Mouse (Mus musculus): ENCODE results near the gene Abca4.
"Not testable (repeated sequence)": the region's sequence is repeated elsewhere in the genome, so short reads cannot be mapped to it uniquely, and the experiment has no call there.

Gene Abca4

GRCm38 (mm10) chr3:122209511-122209910, 165.3 kb downstream of the Abca4 start:
- in situ Hi-C loops (cut with MseI, MboI) = no loop called here

DNA sequence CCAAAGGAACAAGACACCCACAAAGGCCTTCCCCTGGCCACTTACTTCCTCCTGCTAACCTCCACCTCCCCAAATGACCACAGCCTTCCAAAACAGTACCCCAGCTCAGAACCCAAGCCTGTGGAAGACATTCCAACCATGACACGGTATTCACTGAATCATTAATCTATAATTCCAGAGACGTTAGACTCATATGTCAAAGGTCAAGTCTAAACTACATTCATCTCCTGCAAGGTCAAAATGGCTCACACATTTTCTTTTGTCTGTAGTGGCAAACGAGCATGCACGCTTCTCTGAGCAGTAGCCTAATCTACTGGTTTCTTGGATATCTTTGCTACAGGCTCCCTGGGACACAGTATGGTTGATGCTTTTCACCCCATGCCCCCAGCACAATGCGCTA, 166.2 kb downstream of the Abca4 start:
- in situ Hi-C loops (cut with MseI, MboI) = no loop called here

DNA sequence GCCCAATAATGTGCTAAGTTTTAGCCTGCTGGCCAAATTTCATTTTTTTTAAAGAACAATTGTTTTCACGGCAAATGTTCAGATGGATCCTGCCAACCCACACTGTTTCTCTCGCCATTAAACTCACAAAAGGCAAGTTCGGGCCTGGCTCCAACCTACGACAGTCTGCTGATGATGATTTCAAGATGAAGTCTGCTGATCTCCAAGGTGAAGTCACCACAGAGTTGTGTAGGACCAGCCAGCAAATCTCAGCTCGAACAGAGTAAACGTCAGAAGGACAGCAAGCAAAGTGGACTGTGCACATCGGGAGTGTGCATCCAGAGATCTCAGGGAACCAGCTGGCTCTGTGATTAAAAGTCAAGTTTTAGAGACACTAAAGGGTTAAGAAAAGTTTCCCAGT, 166.6 kb downstream of the Abca4 start:
- in situ Hi-C loops (cut with MseI, MboI) = no loop called here

DNA sequence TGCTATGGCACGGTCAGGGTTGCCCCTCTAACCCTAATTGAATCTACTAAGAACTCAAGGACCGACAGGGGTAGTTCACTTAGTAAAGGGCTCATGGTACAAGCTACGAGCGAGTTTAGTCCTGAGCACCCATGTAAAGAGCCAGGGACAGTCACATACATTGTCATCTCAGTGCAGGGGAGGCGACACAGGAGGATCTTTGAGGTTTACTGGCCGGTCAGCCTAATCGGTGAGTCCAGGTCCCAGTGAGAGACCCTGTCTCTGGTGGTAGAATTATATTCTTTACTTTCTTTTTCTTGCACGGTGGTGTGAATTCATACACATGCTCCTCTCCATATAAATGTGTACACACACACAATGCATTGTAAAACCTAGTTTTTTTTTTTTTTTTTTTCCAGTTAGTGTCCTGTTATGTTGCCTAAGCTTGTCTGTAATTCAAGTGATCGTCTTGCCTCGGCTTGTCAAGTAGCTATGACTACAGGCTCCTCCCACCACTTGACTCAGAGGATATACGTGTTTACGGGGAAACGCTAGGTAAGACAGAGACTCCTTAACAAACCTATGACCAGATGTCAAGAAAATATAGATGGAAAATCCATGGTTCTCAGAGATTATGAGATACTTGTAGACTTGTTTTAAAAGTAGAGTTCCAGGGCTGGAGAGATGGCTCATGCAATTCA, 167.3 kb downstream of the Abca4 start:
- in situ Hi-C loops (cut with MseI, MboI) = no loop called here

- in situ Hi-C loops (cut with MseI, MboI) = no loop called here
Measured at GRCm38 (mm10) chr3:122221240-122222036, 177.2 kb downstream of the Abca4 start.

- in situ Hi-C loops (cut with MseI, MboI) = not testable (repeated sequence)
Measured at GRCm38 (mm10) chr3:122226972-122227371, 182.7 kb downstream of the Abca4 start.
